Mouse (Mus musculus): ENCODE results near the gene Gm17555. TPM values are rescaled to one million over a fixed set of nuclear protein-coding genes. Genes with fewer than 3 reads are reported as not detected.

Gene Gm17555
- polyA plus RNA-seq, 1 experiment from 2014 or later = not detected

- WGBS = 88% methylated on average over 4 of the region's 4 CpGs
- no peaks in the 10 kb centered on the region for H3K36me3 ChIP-seq
- H3K4me3 ChIP-seq = no peak overlapping the region
- no peaks in the 10 kb centered on the region for H3K9me3 ChIP-seq (replicated peaks)
- no peak overlapping the region for H3K4me2 ChIP-seq (replicated peaks)
- H3K9ac ChIP-seq = no peak overlapping the region
- H3K4me1 ChIP-seq = no peaks in the 10 kb centered on the region
- no peak for ATAC-seq (ENCODE audit: low FRiP score)
- H3K27me3 ChIP-seq = no peaks in the 10 kb centered on the region
- no peak overlapping the region for H3K27ac ChIP-seq
Observed at GRCm38 (mm10) chr2:126236905-126237304, 22.0 kb downstream of the Gm17555 start.

- H3K36me3 ChIP-seq = no peaks in the 10 kb centered on the region
- H3K4me1 ChIP-seq = no peaks in the 10 kb centered on the region
- WGBS = 49% methylated on average over 2 of the region's 2 CpGs
- H3K9ac ChIP-seq = no peak overlapping the region
- no peaks in the 10 kb centered on the region for H3K9me3 ChIP-seq (replicated peaks)
- H3K27ac ChIP-seq = no peak overlapping the region
- no peak overlapping the region for H3K4me3 ChIP-seq
- no peaks in the 10 kb centered on the region for H3K27me3 ChIP-seq
- ATAC-seq (ENCODE audit: low FRiP score) = no peak
- no peak overlapping the region for H3K4me2 ChIP-seq (replicated peaks)
Observed at GRCm38 (mm10) chr2:126245446-126245845, 30.5 kb downstream of the Gm17555 start.

GRCm38 (mm10) chr2:126248536-126248935 lies 33.6 kb downstream of the Gm17555 start:
- 89% methylated on average over 2 of the region's 2 CpGs for WGBS

GRCm38 (mm10) chr2:126252211-126252610 lies 37.3 kb downstream of the Gm17555 start:
- Histone ChIP-seq H3K4me2 (replicated peaks) (no peak overlapping the region), H3K4me1 (no peaks in the 10 kb centered on the region), H3K27ac (no peak overlapping the region), H3K36me3 (no peaks in the 10 kb centered on the region), H3K4me3 (no peak overlapping the region), H3K27me3 (no peaks in the 10 kb centered on the region), H3K9ac (no peak overlapping the region), H3K9me3 (replicated peaks) (no peaks in the 10 kb centered on the region)
- no peak for ATAC-seq (ENCODE audit: low FRiP score)

More at GRCm38 (mm10) chr2:126248536-126248935, 33.6 kb downstream of the Gm17555 start:
- Histone ChIP-seq H3K27me3 (no peaks in the 10 kb centered on the region), H3K9me3 (replicated peaks) (no peaks in the 10 kb centered on the region), H3K9ac (no peak overlapping the region), H3K4me2 (replicated peaks) (no peak overlapping the region), H3K4me1 (no peaks in the 10 kb centered on the region), H3K4me3 (no peak overlapping the region), H3K27ac (no peak overlapping the region), H3K36me3 (no peaks in the 10 kb centered on the region)
- no peak for ATAC-seq (ENCODE audit: low FRiP score)

Other genes with a start within 250 kb of the Gm17555 start
- gene Fgf7, start 180.4 kb upstream of the Gm17555 start, polyA plus RNA-seq (2016; fragmentation: Nextera tagmentation; extraction: Ambion mirVana) = 1.0 and 2.4 TPM in 2 replicates
- gene Fam227b, start 63.1 kb upstream of the Gm17555 start, polyA plus RNA-seq (2016; fragmentation: Nextera tagmentation; extraction: Ambion mirVana) = not detected in 2 replicates
- 19.6 and 20.8 TPM in 2 replicates for gene Dtwd1, start 63.0 kb upstream of the Gm17555 start, polyA plus RNA-seq (2016; fragmentation: Nextera tagmentation; extraction: Ambion mirVana)